Mouse (Mus musculus): ENCODE measurements at regions not wholly inside any gene's neighbourhood (a gene's known extent, or its start where the extent isn't known, plus 50 kb on each side); places are given as distances from the start of the nearest gene placed in this dataset.

DNA sequence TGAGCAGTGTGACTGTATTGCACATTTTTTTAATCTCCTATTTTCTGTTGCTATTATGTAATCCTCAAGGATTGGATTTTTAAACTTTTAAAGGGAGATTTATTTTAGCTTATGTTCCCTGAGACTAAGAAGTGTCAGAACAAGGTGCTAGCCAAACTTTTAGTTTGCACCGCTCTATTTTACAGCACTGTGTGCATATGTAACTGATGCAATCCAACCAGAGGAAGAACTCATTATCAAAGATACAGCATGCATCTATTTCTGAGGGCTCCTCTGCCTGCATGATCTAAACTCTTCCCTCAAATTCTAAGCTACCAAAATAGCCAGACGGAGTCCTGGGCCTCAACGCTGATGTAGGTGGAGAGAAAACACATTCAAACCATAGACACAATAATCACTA lies 1747.5 kb upstream of the Adam24 start:
- peak in 1 of 2 experiments; percentile 8 for DNase-seq (ENCODE audit: low spot score in 2 of 2)
- intact Hi-C loops (cut with DNase I): no loop called here

DNA sequence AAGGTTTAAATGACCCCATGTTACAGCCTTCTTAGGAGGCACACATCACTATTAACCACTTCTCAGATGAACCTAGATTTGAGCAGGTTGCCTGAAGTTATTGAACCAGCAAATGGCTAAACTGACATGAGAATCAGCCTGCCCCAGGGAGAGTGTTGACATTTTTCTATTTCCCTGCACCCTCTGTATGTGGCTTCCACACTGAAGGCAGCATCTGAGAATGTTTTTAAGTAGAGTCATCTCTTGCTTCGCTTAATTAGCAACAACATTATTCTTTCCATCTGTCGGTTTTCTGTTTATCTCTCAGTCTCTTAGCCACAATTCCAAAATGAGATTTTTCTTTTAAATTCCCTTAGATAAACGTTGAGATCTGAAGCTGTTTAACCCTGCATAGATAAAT lies 1747.0 kb upstream of the Adam24 start:
- no peak for DNase-seq (ENCODE audit: low spot score in 2 of 2)
- intact Hi-C loops (cut with DNase I): no loop called here

DNA sequence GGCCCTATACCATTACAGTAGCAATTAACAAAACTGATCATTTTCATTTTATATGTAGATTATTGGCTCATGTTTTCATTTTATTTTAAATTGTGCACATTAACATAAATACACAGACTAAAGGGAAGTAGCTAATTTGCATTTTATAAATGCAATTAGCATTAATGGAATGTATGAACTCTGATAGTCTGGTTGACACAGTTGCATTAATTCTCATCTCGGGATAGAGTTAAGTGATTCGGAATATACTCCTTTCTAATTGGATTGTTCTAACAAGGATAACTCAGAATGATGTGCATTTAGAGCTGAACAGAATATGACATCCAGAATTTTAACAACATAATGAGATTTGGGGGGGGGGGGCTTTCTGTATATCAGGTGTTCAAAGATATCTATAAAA lies 1746.5 kb upstream of the Adam24 start:
- DNase-seq (ENCODE audit: low spot score in 2 of 2): no peak
- intact Hi-C loops (cut with DNase I): no loop called here

Measured in left cerebral cortex, postnatal 14 days (tissue).